Mouse (Mus musculus) lung, postnatal 10 days (tissue): Measurements from ENCODE around the gene Slc5a6.

Source experiments
- DNase-seq: peaks from one replicate; pipeline ENCODE4 v3.0.0; 2021

Slc5a6 gene

GRCm38 (mm10) chr5:31048763-31049641 is at the start of gene Slc5a6:
Gene Slc5a6, minus strand, starts transcription at chr5:31048924.
- peak; percentile 75 for DNase-seq

- DNase-seq: no peak
Observed at GRCm38 (mm10) chr5:31095711-31096480, 47.2 kb upstream of the Slc5a6 start.

GRCm38 (mm10) chr5:31094799-31095691 is 46.3 kb upstream of the Slc5a6 start:
- peak; percentile 88 for DNase-seq

- no peak for DNase-seq
Observed at GRCm38 (mm10) chr5:31094100-31094798, 45.5 kb upstream of the Slc5a6 start.

GRCm38 (mm10) chr5:31093151-31094041 is 44.7 kb upstream of the Slc5a6 start:
- DNase-seq: peak; percentile 60

- DNase-seq: no peak
Observed at GRCm38 (mm10) chr5:31092231-31092975, 43.7 kb upstream of the Slc5a6 start.

GRCm38 (mm10) chr5:31087131-31087530 is 38.4 kb upstream of the Slc5a6 start:
- no peak for DNase-seq

GRCm38 (mm10) chr5:31086606-31087005 is 37.9 kb upstream of the Slc5a6 start:
- no peak for DNase-seq

GRCm38 (mm10) chr5:31083949-31084348 is 35.2 kb upstream of the Slc5a6 start:
- no peak for DNase-seq

- DNase-seq: peak; percentile 33
Observed at GRCm38 (mm10) chr5:31082935-31083625, 34.4 kb upstream of the Slc5a6 start.

- peak; percentile 85 for DNase-seq
Observed at GRCm38 (mm10) chr5:31082355-31082754, 33.6 kb upstream of the Slc5a6 start.

- DNase-seq: peak; percentile 70
Observed at GRCm38 (mm10) chr5:31081386-31081785, 32.7 kb upstream of the Slc5a6 start.

- no peak for DNase-seq
Observed at GRCm38 (mm10) chr5:31080795-31081164, 32.1 kb upstream of the Slc5a6 start.

GRCm38 (mm10) chr5:31080059-31080794 is 31.5 kb upstream of the Slc5a6 start:
- DNase-seq: peak; percentile 56

GRCm38 (mm10) chr5:31076346-31076745 is 27.6 kb upstream of the Slc5a6 start:
- DNase-seq: no peak

GRCm38 (mm10) chr5:31073176-31073575 is 24.5 kb upstream of the Slc5a6 start:
- no peak for DNase-seq

- no peak for DNase-seq
Observed at GRCm38 (mm10) chr5:31071821-31072220, 23.1 kb upstream of the Slc5a6 start.

- no peak for DNase-seq
Observed at GRCm38 (mm10) chr5:31071059-31071458, 22.3 kb upstream of the Slc5a6 start.

- DNase-seq: no peak
Observed at GRCm38 (mm10) chr5:31069810-31070209, 21.1 kb upstream of the Slc5a6 start.
